Mouse (Mus musculus) MEL (cell line): ENCODE measurements at regions not wholly inside any gene's neighbourhood (a gene's known extent, or its start where the extent isn't known, plus 50 kb on each side); places are given as distances from the start of the nearest gene placed in this dataset.

Source experiments
- DNase-seq: peaks from one replicate; pipeline ENCODE4 v3.0.0; 2011; ENCODE audit warnings: low read depth, low spot score
- H3K27ac ChIP-seq: 2 replicates; pipeline ENCODE4 v1.5.1; 2012; ENCODE audit warnings: low read depth, mild to moderate bottlenecking, control low read depth, low read length, moderate library complexity; ENCODE audit not compliant: control insufficient read depth
- H3K27me3 ChIP-seq, 2 experiments: fragments of 150-350 bp in 1 of 2; sonication (generic) in 1 of 2; 2 replicates each; pipeline ENCODE4 v1.6.1; 2012; ENCODE audit warnings: low read length in 2 of 2, mild to moderate bottlenecking in 2 of 2, improper control_type of control experiment in 1 of 2, moderate library complexity in 1 of 2; ENCODE audit not compliant: insufficient read depth in 2 of 2, control insufficient read depth in 1 of 2
- H3K36me3 ChIP-seq, 2 experiments: 2 replicates each; pipeline ENCODE4 v1.6.1; 2012 to 2014; ENCODE audit warnings: low read length in 2 of 2, improper control_type of control experiment in 1 of 2, inconsistent platforms in 1 of 2, mild to moderate bottlenecking in 1 of 2; ENCODE audit not compliant: insufficient read depth in 2 of 2, control insufficient read depth in 1 of 2
- H3K4me1 ChIP-seq, 2 experiments: fragments of 150-350 bp in 1 of 2; sonication (generic) in 1 of 2; 2 replicates each; pipeline ENCODE4 v1.6.1; 2012; ENCODE audit warnings: low read length in 2 of 2, improper control_type of control experiment in 1 of 2, mild to moderate bottlenecking in 1 of 2; ENCODE audit not compliant: insufficient read depth in 2 of 2, control insufficient read depth in 1 of 2
- H3K4me3 ChIP-seq, 2 experiments: fragments of 150-350 bp in 1 of 2; sonication (generic) in 1 of 2; 2 replicates each; pipeline ENCODE4 v1.5.1; 2012; ENCODE audit warnings: low read depth in 2 of 2, low read length in 2 of 2, mild to moderate bottlenecking in 2 of 2, moderate library complexity in 2 of 2, control low read depth in 1 of 2, improper control_type of control experiment in 1 of 2; ENCODE audit not compliant: control insufficient read depth in 1 of 2, insufficient read depth in 1 of 2
- H3K79me2 ChIP-seq: 2 replicates; pipeline ENCODE4 v1.6.1; 2012; ENCODE audit warnings: mild to moderate bottlenecking, low read length, moderate library complexity; ENCODE audit not compliant: control insufficient read depth, poor library complexity, insufficient read depth
- H3K9ac ChIP-seq: 2 replicates; pipeline ENCODE4 v1.6.1; 2012; ENCODE audit warnings: low read depth, mild to moderate bottlenecking, control low read depth, low read length, moderate library complexity; ENCODE audit not compliant: control insufficient read depth, poor library complexity, severe bottlenecking
- H3K9me3 ChIP-seq: fragments of 150-350 bp; sonication (generic); replicated peaks from 2 replicates; pipeline ENCODE4 v1.6.1; 2012; ENCODE audit warnings: mild to moderate bottlenecking, low read length, improper control_type of control experiment, moderate library complexity; ENCODE audit not compliant: insufficient read depth
- BHLHE40 ChIP-seq: IDR thresholded peaks from 2 replicates; pipeline ENCODE4 v1.6.1; 2012; ENCODE audit warnings: low read depth, mild to moderate bottlenecking, inconsistent platforms, low read length, improper control_type of control experiment, borderline replicate concordance
- CHD2 ChIP-seq: IDR thresholded peaks from 2 replicates; pipeline ENCODE4 v1.6.1; 2011; ENCODE audit warnings: low read length, improper control_type of control experiment
- CTCF ChIP-seq, 3 experiments: IDR thresholded peaks in 2 of 3; conservative IDR thresholded peaks in 1 of 3; 2 replicates each; pipeline ENCODE4 v1.5.1; 2011 to 2012; ENCODE audit warnings: low read length in 3 of 3, low read depth in 2 of 3, mild to moderate bottlenecking in 2 of 3, improper control_type of control experiment in 1 of 3, inconsistent platforms in 1 of 3, mixed read lengths in 1 of 3, moderate library complexity in 1 of 3; ENCODE audit not compliant: control insufficient read depth in 1 of 3, insufficient read depth in 1 of 3, poor library complexity in 1 of 3, severe bottlenecking in 1 of 3
- E2F4 ChIP-seq: IDR thresholded peaks from 2 replicates; pipeline ENCODE4 v1.6.1; 2011; ENCODE audit warnings: low read depth, low read length, improper control_type of control experiment, borderline replicate concordance
- ELF1 ChIP-seq: IDR thresholded peaks from 2 replicates; pipeline ENCODE4 v1.6.1; 2014; ENCODE audit warnings: low read depth, mild to moderate bottlenecking, inconsistent platforms, low read length, improper control_type of control experiment, moderate library complexity
- GABPA ChIP-seq: IDR thresholded peaks from 2 replicates; pipeline ENCODE4 v1.6.1; 2012; ENCODE audit warnings: low read depth, mild to moderate bottlenecking, inconsistent platforms, low read length, improper control_type of control experiment, moderate library complexity
- GATA1 ChIP-seq: IDR thresholded peaks from 2 replicates; pipeline ENCODE4 v1.6.1; 2011; ENCODE audit warnings: low read depth, low read length, improper control_type of control experiment
- HCFC1 ChIP-seq: IDR thresholded peaks from 2 replicates; pipeline ENCODE4 v1.6.1; 2012; ENCODE audit warnings: low read depth, mild to moderate bottlenecking, inconsistent platforms, low read length, improper control_type of control experiment, moderate library complexity
- MAFK ChIP-seq: IDR thresholded peaks from 2 replicates; pipeline ENCODE4 v1.6.1; 2011; ENCODE audit warnings: low read depth, mild to moderate bottlenecking, low read length, improper control_type of control experiment, borderline replicate concordance
- MAX ChIP-seq: IDR thresholded peaks from 2 replicates; pipeline ENCODE4 v1.6.1; 2011; ENCODE audit warnings: low read length, improper control_type of control experiment
- MEF2A ChIP-seq: IDR thresholded peaks from 2 replicates; pipeline ENCODE4 v1.6.1; 2014; ENCODE audit warnings: low read depth, mild to moderate bottlenecking, inconsistent platforms, low read length, improper control_type of control experiment; ENCODE audit not compliant: poor library complexity, insufficient replicate concordance, severe bottlenecking; ENCODE audit errors: extremely low read depth
- MYB ChIP-seq: IDR thresholded peaks from 2 replicates; pipeline ENCODE4 v1.6.1; 2011; ENCODE audit warnings: mild to moderate bottlenecking, low read depth, low read length, improper control_type of control experiment
- MYC ChIP-seq: IDR thresholded peaks from 2 replicates; pipeline ENCODE4 v1.6.1; 2011; ENCODE audit warnings: low read depth, mild to moderate bottlenecking, low read length, improper control_type of control experiment, moderate library complexity
- NELFE ChIP-seq: IDR thresholded peaks from 2 replicates; pipeline ENCODE4 v1.6.1; 2011; ENCODE audit warnings: low read depth, low read length, improper control_type of control experiment
- NRF1 ChIP-seq: IDR thresholded peaks from 2 replicates; pipeline ENCODE4 v1.6.1; 2014; ENCODE audit warnings: low read depth, mild to moderate bottlenecking, inconsistent platforms, low read length, improper control_type of control experiment, moderate library complexity; ENCODE audit not compliant: poor library complexity, insufficient read depth, severe bottlenecking
- POLR2A ChIP-seq, 2 experiments: IDR thresholded peaks; 2 replicates each; pipeline ENCODE4 v1.6.1; 2011 to 2012; ENCODE audit warnings: low read length in 2 of 2, mild to moderate bottlenecking in 2 of 2, control low read depth in 1 of 2, improper control_type of control experiment in 1 of 2, low read depth in 1 of 2, moderate library complexity in 1 of 2; ENCODE audit not compliant: control insufficient read depth in 1 of 2, insufficient read depth in 1 of 2, poor library complexity in 1 of 2
- RCOR1 ChIP-seq: IDR thresholded peaks from 2 replicates; pipeline ENCODE4 v1.6.1; 2012; ENCODE audit warnings: low read depth, mild to moderate bottlenecking, inconsistent platforms, low read length, improper control_type of control experiment
- SMC3 ChIP-seq: IDR thresholded peaks from 2 replicates; pipeline ENCODE4 v1.6.1; 2011; ENCODE audit warnings: low read depth, low read length, improper control_type of control experiment
- TAL1 ChIP-seq: IDR thresholded peaks from 2 replicates; pipeline ENCODE4 v1.6.1; 2012; ENCODE audit warnings: mild to moderate bottlenecking, inconsistent platforms, low read length, moderate library complexity, mixed read lengths
- USF2 ChIP-seq, 2 experiments: IDR thresholded peaks; 2 replicates each; pipeline ENCODE4 v1.6.1; 2011 to 2012; ENCODE audit warnings: improper control_type of control experiment in 2 of 2, low read length in 2 of 2, borderline replicate concordance in 1 of 2, inconsistent platforms in 1 of 2, low read depth in 1 of 2, mild to moderate bottlenecking in 1 of 2; ENCODE audit not compliant: insufficient read depth in 1 of 2
- ZC3H11A ChIP-seq: IDR thresholded peaks from 2 replicates; pipeline ENCODE4 v1.6.1; 2012; ENCODE audit warnings: low read depth, mild to moderate bottlenecking, inconsistent platforms, low read length, improper control_type of control experiment
- ZNF384 ChIP-seq: IDR thresholded peaks from 2 replicates; pipeline ENCODE4 v1.6.1; 2012; ENCODE audit warnings: low read depth, mild to moderate bottlenecking, inconsistent platforms, low read length, improper control_type of control experiment

GRCm38 (mm10) chr6:47365651-47366645 lies 87.2 kb upstream of the Cul1 start:
- Histone ChIP-seq H3K4me1 (no peaks in the 10 kb centered on the region), H3K27me3 (no peaks in the 10 kb centered on the region; a peak in 1 of 4 replicates), H3K4me3 (no peak overlapping the region), H3K36me3 (no peaks in the 10 kb centered on the region), H3K27ac (no peak overlapping the region), H3K9me3 (no peaks in the 10 kb centered on the region), H3K79me2 (no peaks in the 10 kb centered on the region), H3K9ac (no peak overlapping the region)
- no peak for DNase-seq
- TF ChIP-seq CTCF (IDR thresholded peaks at IDR 0.05 in 2 of 3, conservative IDR thresholded peaks at IDR 0.05 in 1 of 3; ENCODE audit: control insufficient read depth in 1 of 3, insufficient read depth in 1 of 3, low read depth in 2 of 3, low read length in 3 of 3, poor library complexity in 1 of 3, severe bottlenecking in 1 of 3) (no peak), ZC3H11A (no peak), CHD2 (no peak), SMC3 (no peak), ZNF384 (no peak), USF2 (IDR thresholded peaks at IDR 0.05; ENCODE audit: borderline replicate concordance in 1 of 2, insufficient read depth in 1 of 2, low read depth in 1 of 2, low read length in 2 of 2) (no peak), HCFC1 (no peak), RCOR1 (no peak)

- TF ChIP-seq MYC (no peak), TAL1 (no peak), GABPA (no peak), MYB (no peak), MAFK (no peak), NELFE (no peak), MAX (no peak), BHLHE40 (no peak), MEF2A (no peak), NRF1 (no peak), ELF1 (no peak), E2F4 (no peak), POLR2A (IDR thresholded peaks at IDR 0.05; ENCODE audit: control insufficient read depth in 1 of 2, insufficient read depth in 1 of 2, low read depth in 1 of 2, low read length in 2 of 2, poor library complexity in 1 of 2) (no peak), GATA1 (no peak), SMC3 (no peak), RCOR1 (no peak)
- Histone ChIP-seq H3K36me3 (no peaks in the 10 kb centered on the region), H3K27me3 (no peaks in the 10 kb centered on the region; a peak in 1 of 4 replicates), H3K9ac (no peak overlapping the region), H3K79me2 (no peaks in the 10 kb centered on the region), H3K9me3 (no peaks in the 10 kb centered on the region), H3K4me1 (no peaks in the 10 kb centered on the region), H3K4me3 (no peak overlapping the region), H3K27ac (no peak overlapping the region)
- no peak for DNase-seq
These were observed 85.7 kb upstream of the Cul1 start for GRCm38 (mm10) chr6:47367461-47367860.
